Mouse (Mus musculus) neural tube, embryonic 11.5 days (tissue): Measurements from ENCODE around the gene Ankrd13a. TPM values are rescaled to one million over a fixed set of nuclear protein-coding genes. Genes with fewer than 3 reads are reported as not detected.

ENCODE experiments used
- ATAC-seq: fragments of 200-750 bp; cut with Nextera tagmentation; 2 replicates; pipeline ENCODE4 v1.8.0; 2017; ENCODE audit warnings: moderate number of reproducible peaks, mild to moderate bottlenecking, moderate TSS enrichment, moderate library complexity; ENCODE audit not compliant: insufficient read depth, low FRiP score, low TSS enrichment
- DNase-seq: peaks from one replicate; pipeline ENCODE4 v3.0.0-alpha.2; 2015; ENCODE audit warnings: low spot score
- H3K27ac ChIP-seq: fragments of 300-500 bp; sonication (generic); 2 replicates; pipeline ENCODE4 v1.5.1; 2014; ENCODE audit warnings: low read depth, mild to moderate bottlenecking, low read length
- H3K27me3 ChIP-seq: fragments of 300-500 bp; sonication (generic); 2 replicates; pipeline ENCODE4 v1.6.1; 2014; ENCODE audit warnings: mild to moderate bottlenecking, low read length, mixed read lengths; ENCODE audit not compliant: control insufficient read depth, insufficient read depth
- H3K36me3 ChIP-seq: fragments of 300-500 bp; sonication (generic); 2 replicates; pipeline ENCODE4 v1.6.1; 2014; ENCODE audit warnings: mild to moderate bottlenecking, low read length, moderate library complexity, mixed read lengths; ENCODE audit not compliant: control insufficient read depth, insufficient read depth
- H3K4me1 ChIP-seq: fragments of 300-500 bp; sonication (generic); 2 replicates; pipeline ENCODE4 v1.6.1; 2014; ENCODE audit warnings: low read length, mixed read lengths; ENCODE audit not compliant: control insufficient read depth, insufficient read depth
- H3K4me2 ChIP-seq: fragments of 300-500 bp; sonication (generic); 2 replicates; pipeline ENCODE4 v1.6.1; 2014; ENCODE audit warnings: low read depth, mild to moderate bottlenecking, moderate library complexity
- H3K4me3 ChIP-seq: fragments of 300-500 bp; sonication (generic); 2 replicates; pipeline ENCODE4 v1.5.1; 2014; ENCODE audit warnings: low read depth, low read length
- H3K9ac ChIP-seq: fragments of 300-500 bp; sonication (generic); 2 replicates; pipeline ENCODE4 v1.6.1; 2014; ENCODE audit warnings: mild to moderate bottlenecking, low read length
- H3K9me3 ChIP-seq: fragments of 300-500 bp; sonication (generic); 2 replicates; pipeline ENCODE4 v1.6.1; 2016; ENCODE audit warnings: low read length; ENCODE audit not compliant: control insufficient read depth
- WGBS: fragments of 180-500 bp; shearing (Covaris S2); extraction: QIAGEN DNeasy Blood & Tissue Kit; methylation state at CpG from one replicate; pipeline ENCODE4 v1.1.7; 2014; 5-methylcytosine and 5-hydroxymethylcytosine counted together
- polyA plus RNA-seq: library from polyadenylated mRNA; unstranded; fragments of >200 nt; fragmentation: Nextera tagmentation; extraction: Ambion mirVana; gene quantifications from 2 replicates; pipeline ENCODE4 v1.2.1, GENCODE M21; 2014

Gene Ankrd13a
- polyA plus RNA-seq, 1 experiment from 2014 or later = 88.6 TPM

- no peak overlapping the region for H3K27ac ChIP-seq
- no peaks in the 10 kb centered on the region for H3K4me1 ChIP-seq
- no peak overlapping the region for H3K4me2 ChIP-seq
- WGBS = 85% methylated on average over 12 of the region's 12 CpGs
- no peak overlapping the region for H3K9ac ChIP-seq
- ATAC-seq = no peak
- no peaks in the 10 kb centered on the region for H3K9me3 ChIP-seq
- no peak overlapping the region for H3K4me3 ChIP-seq
- peaks cover 2% of the 10 kb centered on the region for H3K36me3 ChIP-seq
- H3K27me3 ChIP-seq = no peaks in the 10 kb centered on the region
- peak; percentile 31 for DNase-seq
Observed at GRCm38 (mm10) chr5:114753384-114753783, 21.1 kb upstream of the Ankrd13a start.

- Histone ChIP-seq H3K4me1 (no peaks in the 10 kb centered on the region), H3K27me3 (no peaks in the 10 kb centered on the region), H3K27ac (no peak overlapping the region), H3K9me3 (no peaks in the 10 kb centered on the region), H3K4me2 (no peak overlapping the region), H3K9ac (no peak overlapping the region), H3K4me3 (no peak overlapping the region), H3K36me3 (peaks cover 2% of the 10 kb centered on the region; the same call in 1 of the 2 replicates)
- no peak for DNase-seq
- ATAC-seq = no peak
- 90% methylated on average over 5 of the region's 5 CpGs for WGBS
Observed at GRCm38 (mm10) chr5:114759536-114760090, 14.9 kb upstream of the Ankrd13a start.

- no peak overlapping the region for H3K4me2 ChIP-seq
- H3K9me3 ChIP-seq = no peaks in the 10 kb centered on the region
- H3K36me3 ChIP-seq = peaks cover 4% of the 10 kb centered on the region
- 93% methylated on average over 8 of the region's 8 CpGs for WGBS
- no peak overlapping the region for H3K4me3 ChIP-seq
- no peak for DNase-seq
- no peak overlapping the region for H3K27ac ChIP-seq
- no peak overlapping the region for H3K9ac ChIP-seq
- ATAC-seq = no peak
- H3K4me1 ChIP-seq = no peaks in the 10 kb centered on the region
- no peaks in the 10 kb centered on the region for H3K27me3 ChIP-seq
Observed at GRCm38 (mm10) chr5:114761980-114762379, 12.5 kb upstream of the Ankrd13a start.

- Histone ChIP-seq H3K27me3 (no peaks in the 10 kb centered on the region), H3K4me2 (no peak overlapping the region), H3K4me1 (no peaks in the 10 kb centered on the region), H3K36me3 (peaks cover 2% of the 10 kb centered on the region), H3K9ac (no peak overlapping the region), H3K4me3 (no peak overlapping the region), H3K27ac (no peak overlapping the region), H3K9me3 (no peaks in the 10 kb centered on the region)
- WGBS = 89% methylated on average over 18 of the region's 18 CpGs
- no peak for ATAC-seq
- no peak for DNase-seq
Observed at GRCm38 (mm10) chr5:114764812-114765735, 9.4 kb upstream of the Ankrd13a start.

GRCm38 (mm10) chr5:114766686-114767085 lies 7.8 kb upstream of the Ankrd13a start:
- H3K36me3 ChIP-seq = peaks cover 2% of the 10 kb centered on the region
- 99% methylated on average over 8 of the region's 8 CpGs for WGBS
- DNase-seq (no peak), ATAC-seq (no peak)
- H3K27ac ChIP-seq = no peak overlapping the region
- H3K9ac ChIP-seq = no peak overlapping the region
- no peaks in the 10 kb centered on the region for H3K9me3 ChIP-seq
- H3K4me3 ChIP-seq = no peak overlapping the region
- H3K4me2 ChIP-seq = no peak overlapping the region
- peaks cover 4% of the 10 kb centered on the region for H3K4me1 ChIP-seq
- H3K27me3 ChIP-seq = no peaks in the 10 kb centered on the region

GRCm38 (mm10) chr5:114767185-114767584 lies 7.3 kb upstream of the Ankrd13a start:
- 87% methylated on average over 7 of the region's 7 CpGs for WGBS
- no peak overlapping the region for H3K4me2 ChIP-seq
- H3K4me1 ChIP-seq = peaks cover 9% of the 10 kb centered on the region
- DNase-seq (no peak), ATAC-seq (no peak)
- no peaks in the 10 kb centered on the region for H3K27me3 ChIP-seq
- no peak overlapping the region for H3K4me3 ChIP-seq
- H3K36me3 ChIP-seq = peaks cover 2% of the 10 kb centered on the region
- no peak overlapping the region for H3K9ac ChIP-seq
- H3K27ac ChIP-seq = no peak overlapping the region
- no peaks in the 10 kb centered on the region for H3K9me3 ChIP-seq

- peaks cover 11% of the 10 kb centered on the region for H3K4me1 ChIP-seq
- no peaks in the 10 kb centered on the region for H3K27me3 ChIP-seq
- DNase-seq = no peak
- no peak for ATAC-seq
- no peak overlapping the region for H3K9ac ChIP-seq
- H3K36me3 ChIP-seq = peaks cover 2% of the 10 kb centered on the region
- H3K27ac ChIP-seq = no peak overlapping the region
- H3K4me2 ChIP-seq = no peak overlapping the region
- no peak overlapping the region for H3K4me3 ChIP-seq
- WGBS = 93% methylated on average over 8 of the region's 8 CpGs
- no peaks in the 10 kb centered on the region for H3K9me3 ChIP-seq
Observed at GRCm38 (mm10) chr5:114769786-114770185, 4.7 kb upstream of the Ankrd13a start.

GRCm38 (mm10) chr5:114771796-114772195 lies 2.7 kb upstream of the Ankrd13a start:
- ATAC-seq (no peak), DNase-seq (no peak)
- Histone ChIP-seq H3K9me3 (no peaks in the 10 kb centered on the region), H3K27me3 (no peaks in the 10 kb centered on the region), H3K36me3 (no peaks in the 10 kb centered on the region), H3K4me2 (peak overlapping the region; percentile 87), H3K9ac (peak overlapping the region; percentile 93; the same call in 1 of the 2 replicates), H3K27ac (no peak overlapping the region), H3K4me3 (peak overlapping the region; percentile 99; the same call in 1 of the 2 replicates), H3K4me1 (peaks cover 22% of the 10 kb centered on the region)
- 78% methylated on average over 8 of the region's 8 CpGs for WGBS
